Mouse (Mus musculus) small intestine, adult 2 months (tissue): ENCODE measurements around the gene Ccnl2.

ENCODE experiments used
- CTCF ChIP-seq: fragments of 200-500 bp; IDR thresholded peaks from 2 replicates; pipeline ENCODE4 v1.5.1; 2012; ENCODE audit warnings: low read depth, mild to moderate bottlenecking, control low read depth, inconsistent platforms, low read length, moderate library complexity, mixed read lengths; ENCODE audit not compliant: insufficient replicate concordance, insufficient read length; ENCODE audit errors: extremely low read depth
- POLR2A ChIP-seq: fragments of 200-500 bp; IDR thresholded peaks from 2 replicates; pipeline ENCODE4 v1.6.1; 2012; ENCODE audit warnings: low read depth, mild to moderate bottlenecking, control low read depth, inconsistent platforms, low read length, moderate library complexity

GRCm38 (mm10) chr4:155831205-155831766 lies 19.0 kb downstream of the Ccnl2 start, which contains the start of gene Aurkaip1:
- no peak; the same call in 1 of the 2 replicates for TF ChIP-seq POLR2A
- TF ChIP-seq CTCF: peak; percentile 76; the same call in 1 of the 2 replicates
